Mouse (Mus musculus) cortical plate, adult 2 months (tissue): ENCODE measurements around the gene Ltc4s.

ENCODE experiments used
- CTCF ChIP-seq: fragments of 200-500 bp; IDR thresholded peaks from 2 replicates; pipeline ENCODE4 v1.5.1; 2011; ENCODE audit warnings: mild to moderate bottlenecking, control low read depth, low read length; ENCODE audit not compliant: insufficient read depth; ENCODE audit errors: extremely low read depth
- POLR2A ChIP-seq: fragments of 200-500 bp; IDR thresholded peaks from 2 replicates; pipeline ENCODE4 v1.6.1; 2011; ENCODE audit warnings: mild to moderate bottlenecking, low read length, control low read depth; ENCODE audit not compliant: insufficient read depth; ENCODE audit errors: extremely low read depth

DNA sequence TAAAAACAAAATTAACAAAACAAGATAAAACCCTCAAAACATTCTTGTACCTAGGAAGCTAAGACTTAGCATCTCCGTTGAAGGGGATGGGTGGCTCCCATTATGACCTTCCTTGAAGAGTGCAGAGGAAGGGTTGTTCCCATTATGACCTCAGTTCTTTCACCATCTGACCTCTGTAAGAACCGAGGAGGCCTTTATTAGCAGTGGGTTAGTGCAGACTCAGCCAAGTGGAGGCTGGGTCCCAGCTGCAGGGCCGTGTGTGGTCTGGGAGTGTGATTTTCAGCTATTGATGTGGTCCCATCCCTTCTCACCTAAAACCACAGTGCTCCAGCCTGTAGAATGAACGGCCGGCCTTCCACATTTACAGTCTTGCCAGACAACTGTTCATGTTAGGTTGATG is 6.9 kb upstream of the Ltc4s start:
- TF ChIP-seq POLR2A: no peak
- TF ChIP-seq CTCF: no peak
